Mouse (Mus musculus): ENCODE measurements at regions not wholly inside any gene's neighbourhood (a gene's known extent, or its start where the extent isn't known, plus 50 kb on each side); places are given as distances from the start of the nearest gene placed in this dataset.

DNA sequence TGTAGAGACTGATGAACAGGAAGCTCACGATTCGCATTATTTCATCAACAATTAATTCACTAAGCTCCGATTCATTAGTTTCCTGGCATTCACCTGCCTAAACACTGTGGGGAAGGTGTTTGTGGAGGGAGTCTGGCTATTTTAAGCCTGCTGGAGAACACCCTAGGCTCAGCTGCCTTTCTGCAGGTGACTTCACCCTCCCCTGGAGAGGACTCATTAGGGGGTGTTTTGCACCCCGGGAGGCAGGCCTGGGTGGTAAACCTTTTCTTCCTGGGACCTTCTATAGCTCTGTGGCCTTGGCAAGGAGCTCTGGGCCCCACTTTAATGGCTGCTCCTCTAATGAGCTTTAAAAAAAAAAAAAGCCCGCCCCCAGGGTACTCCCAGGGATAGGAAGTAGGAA, 55.4 kb upstream of the Bnc1 start:
- no peak for DNase-seq (ENCODE audit: low spot score in 2 of 2)

DNA sequence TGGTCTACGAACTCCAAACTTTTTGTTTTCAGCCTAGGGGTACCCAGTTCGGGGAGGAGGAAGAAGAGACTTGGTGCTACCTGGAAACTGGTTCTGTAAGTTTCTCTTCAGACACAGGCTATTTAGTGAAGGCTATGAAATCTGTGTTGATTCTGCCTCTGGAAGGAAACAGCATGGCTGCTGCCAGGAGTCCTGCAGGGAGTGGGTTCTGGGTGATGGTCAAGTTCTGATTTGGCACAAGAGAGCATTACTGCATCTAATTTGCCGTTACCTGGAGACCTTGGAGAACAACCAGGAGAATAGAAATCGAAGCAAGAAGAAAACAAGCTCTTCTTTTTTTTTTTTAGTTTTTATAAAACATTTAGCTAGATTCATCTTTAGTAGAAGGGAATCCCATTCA, 61.3 kb upstream of the Bnc1 start:
- no peak for DNase-seq (ENCODE audit: low spot score in 2 of 2)

DNA sequence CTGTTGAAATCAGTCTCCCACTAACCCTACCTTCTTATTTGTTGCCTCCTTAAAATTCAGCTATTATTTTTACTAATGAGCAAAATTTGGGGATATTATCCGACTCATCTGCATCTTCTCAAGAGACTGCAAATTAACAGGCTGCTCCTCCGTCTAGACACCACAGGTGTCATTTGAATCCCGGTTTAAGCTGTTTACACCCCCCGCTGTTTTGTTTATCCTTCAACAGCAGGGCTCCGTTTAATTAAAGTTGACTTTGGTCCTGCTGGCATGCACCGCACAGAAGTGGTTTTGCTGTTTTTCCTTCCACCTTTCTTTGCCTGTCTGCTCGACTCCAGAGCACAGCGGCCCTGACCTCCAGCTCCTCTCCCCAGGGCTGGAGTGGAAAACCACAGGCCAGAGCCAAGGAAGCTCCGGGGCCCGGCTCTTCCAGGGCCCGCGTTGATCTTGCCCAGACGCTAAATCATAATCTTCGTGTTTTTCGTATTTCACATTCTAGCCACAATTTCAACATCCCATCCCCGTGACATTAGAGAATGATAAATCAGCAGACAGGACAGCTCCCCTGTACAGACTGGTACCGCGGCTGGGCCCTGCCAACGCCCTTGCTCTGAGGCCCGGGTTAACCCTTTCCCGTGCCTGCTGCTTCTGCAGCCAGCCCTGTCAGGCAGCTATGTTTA, 64.6 kb upstream of the Bnc1 start:
- no peak for DNase-seq (ENCODE audit: low spot score in 2 of 2)

DNA sequence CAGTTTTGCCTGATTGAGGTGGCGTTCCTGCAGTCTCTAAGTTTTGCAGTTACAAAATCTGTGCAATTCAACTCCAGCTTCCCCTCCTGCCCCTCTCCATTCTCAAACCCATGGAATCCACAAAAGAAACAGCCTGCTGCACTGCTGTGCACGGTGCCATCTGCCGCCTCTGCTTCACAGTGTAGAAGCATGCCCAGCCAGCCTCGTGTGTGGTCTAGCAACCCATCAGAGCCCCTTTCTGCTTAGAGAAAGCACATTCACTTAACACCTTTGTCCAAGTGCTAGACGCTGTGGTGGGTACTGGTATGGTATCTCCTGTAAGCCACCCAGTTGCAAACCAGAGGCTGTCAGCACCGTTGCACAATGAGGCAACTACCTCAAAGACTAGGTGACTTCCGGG, 71.3 kb upstream of the Bnc1 start:
- no peak for DNase-seq (ENCODE audit: low spot score in 2 of 2)

DNA sequence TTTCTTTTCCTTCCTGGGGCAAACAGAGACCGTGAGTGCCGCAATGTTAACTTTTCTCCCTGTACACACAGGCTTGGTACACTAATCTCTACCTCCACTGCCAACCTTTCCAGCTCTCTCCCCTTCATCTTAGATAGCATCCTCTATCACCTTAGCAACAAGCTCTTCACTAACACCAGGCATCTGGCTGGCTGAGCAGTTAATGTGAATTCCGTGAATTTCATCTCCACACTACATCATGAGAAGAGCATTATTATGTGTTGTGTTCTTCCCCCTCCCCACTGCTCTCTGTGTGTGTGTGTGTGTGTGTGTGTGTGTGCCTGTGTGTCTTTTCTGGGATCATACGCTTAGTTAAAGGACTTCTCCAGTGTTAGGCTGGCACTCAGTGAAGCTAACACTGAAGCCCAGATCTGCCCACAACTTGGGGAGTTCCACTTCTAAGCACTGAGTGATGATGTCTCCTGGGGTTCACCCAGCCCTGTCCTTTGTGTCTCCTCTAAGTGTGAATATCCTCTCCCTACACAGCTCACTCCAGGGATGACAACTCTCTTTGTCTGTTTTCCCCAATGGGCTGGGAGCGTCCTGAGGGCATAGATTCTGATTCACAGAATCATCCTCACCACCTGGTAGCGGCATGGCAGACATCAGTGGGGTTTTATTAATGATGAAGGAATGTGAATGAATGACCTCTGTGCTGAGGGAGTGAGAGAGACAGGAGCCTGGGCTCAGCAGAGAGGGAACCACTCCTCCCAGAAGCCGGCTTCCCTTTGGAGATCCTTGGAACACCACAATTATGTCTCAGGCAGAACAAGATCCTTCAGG, 77.7 kb upstream of the Bnc1 start:
- no peak for DNase-seq (ENCODE audit: low spot score in 2 of 2)

DNA sequence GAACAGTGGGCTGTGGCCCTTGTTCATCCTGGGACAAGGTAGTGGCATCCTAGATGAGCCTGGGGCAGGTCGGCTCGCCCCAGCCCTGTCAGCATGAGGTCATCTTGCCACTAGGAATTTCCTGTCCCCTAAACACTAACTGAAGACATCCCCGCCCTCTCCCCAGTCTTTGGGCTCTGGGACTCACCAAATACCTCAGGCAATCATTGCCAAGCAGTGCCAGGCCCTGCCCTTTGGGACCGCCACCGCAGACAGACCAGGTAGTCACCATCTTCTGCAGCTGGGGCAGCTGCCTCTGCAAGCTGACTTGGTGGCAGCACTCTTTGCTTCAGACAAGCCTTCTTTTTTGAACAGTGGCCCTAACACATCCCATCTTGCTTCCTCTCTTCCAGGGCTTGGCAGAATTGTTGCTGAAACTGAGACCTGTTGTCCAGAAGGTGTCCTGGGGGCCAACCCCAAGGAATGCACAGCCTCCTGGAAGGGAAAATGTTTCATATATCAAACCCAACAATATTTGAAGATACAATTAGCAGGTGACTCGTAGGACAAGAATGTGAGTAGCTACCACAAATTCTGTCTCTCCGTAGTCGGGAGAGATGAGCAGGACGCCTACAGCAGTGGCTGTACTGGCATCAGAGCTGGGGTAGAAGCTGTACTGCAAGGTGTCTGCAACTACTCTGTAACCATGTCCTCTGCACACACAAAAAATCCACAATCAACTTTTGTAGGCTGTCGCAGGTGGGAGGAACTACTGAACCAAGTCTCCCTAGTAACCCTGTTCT, 79.0 kb upstream of the Bnc1 start:
- no peak for DNase-seq (ENCODE audit: low spot score in 2 of 2)

DNA sequence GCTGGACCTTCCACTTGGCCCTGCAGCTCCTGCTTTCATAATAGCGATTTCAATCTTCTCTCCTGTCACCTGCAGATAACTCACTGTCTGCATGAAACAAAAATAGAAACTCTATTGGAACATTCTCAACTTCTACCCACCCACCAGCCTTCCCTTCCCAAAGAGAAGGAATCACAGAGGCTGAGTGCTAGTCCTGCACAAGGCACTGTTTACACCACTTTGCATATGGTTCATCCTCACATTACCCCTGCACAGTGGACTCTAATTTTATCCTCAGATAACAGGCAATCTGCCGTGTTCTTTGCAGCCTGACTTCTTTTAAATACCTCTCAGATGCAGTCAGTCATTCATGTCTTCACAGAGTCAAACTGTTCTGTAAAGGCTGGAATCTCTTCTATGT, 83.3 kb upstream of the Bnc1 start:
- no peak for DNase-seq (ENCODE audit: low spot score in 2 of 2)

DNA sequence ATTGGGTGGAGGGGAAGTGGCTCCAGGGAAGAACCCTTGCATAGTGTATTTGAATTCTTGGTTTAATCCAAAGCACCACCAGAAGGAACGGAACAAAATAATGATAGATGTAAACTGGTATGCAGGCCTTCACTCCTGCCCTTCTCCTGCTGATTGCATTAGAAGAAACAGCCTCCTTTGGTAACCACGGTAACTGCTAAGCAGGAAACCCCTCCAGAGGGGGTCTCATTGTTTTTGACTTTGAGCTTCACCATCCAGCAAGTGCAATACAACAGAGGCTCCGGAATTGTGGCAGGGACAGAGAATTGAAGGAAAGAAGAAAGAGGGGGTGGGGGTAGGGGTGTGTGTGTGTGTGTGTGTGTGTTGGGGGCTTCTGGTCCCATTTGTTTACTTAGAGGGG, 89.8 kb upstream of the Bnc1 start:
- no peak for DNase-seq (ENCODE audit: low spot score in 2 of 2)

DNA sequence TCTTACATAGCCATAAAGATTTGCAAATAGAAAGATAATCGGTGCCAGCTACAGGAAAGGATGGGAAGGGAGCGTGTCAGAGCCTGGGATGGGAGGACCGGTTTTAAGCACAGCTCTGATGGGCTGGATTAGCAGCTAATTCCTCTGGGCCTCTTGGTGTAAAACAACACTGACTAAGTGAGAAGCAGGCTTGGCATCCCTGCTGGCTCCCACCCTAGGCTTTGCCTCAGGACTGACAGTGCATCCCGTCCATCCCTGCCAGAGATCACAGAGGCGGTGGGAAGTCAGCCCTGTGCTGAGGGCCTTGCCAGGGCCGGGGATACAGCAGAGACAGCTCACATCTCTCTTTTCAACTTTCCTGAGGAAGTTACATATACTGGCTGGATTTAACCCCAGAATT, 90.8 kb upstream of the Sh3gl3 start:
- no peak for DNase-seq (ENCODE audit: low spot score in 2 of 2)

DNA sequence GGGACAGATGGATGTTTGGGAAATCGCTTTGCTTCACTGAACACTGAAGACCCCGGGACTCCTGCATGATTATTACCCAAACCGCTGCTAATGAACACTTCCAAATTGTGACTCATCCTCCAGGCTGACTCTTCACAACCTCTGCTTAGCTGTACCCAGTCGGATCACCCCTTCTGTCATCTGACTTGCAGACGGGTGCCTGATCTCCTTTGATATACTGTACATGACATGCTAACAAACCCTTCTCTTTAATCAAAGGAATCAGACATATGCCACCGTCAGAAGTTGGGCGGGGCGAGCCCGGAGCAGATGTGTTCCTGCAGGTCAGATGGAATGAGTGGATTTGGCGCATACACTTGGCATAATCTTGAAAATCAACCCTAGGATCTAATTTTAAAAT, 89.2 kb upstream of the Sh3gl3 start:
- DNase-seq (ENCODE audit: low spot score in 2 of 2): no peak

DNA sequence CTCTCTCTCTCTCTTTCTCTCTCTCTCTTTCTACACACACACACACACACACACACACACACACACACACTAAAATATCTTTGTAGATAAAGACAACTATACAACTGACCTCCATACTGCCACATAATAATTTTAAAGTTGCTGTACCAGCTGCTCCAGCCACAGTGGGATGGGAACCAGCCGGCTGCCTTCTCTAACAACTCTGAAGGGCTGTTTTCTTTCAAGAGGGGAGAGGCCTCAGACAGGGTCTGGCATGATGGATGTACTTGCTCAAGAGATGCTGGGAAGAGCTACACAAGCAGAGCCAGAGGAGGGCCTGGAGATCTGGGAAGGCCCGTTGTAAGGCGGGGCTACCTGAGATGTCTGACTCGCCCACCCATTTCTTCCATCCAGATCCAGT, 88.4 kb upstream of the Sh3gl3 start:
- DNase-seq (ENCODE audit: low spot score in 2 of 2): no peak

DNA sequence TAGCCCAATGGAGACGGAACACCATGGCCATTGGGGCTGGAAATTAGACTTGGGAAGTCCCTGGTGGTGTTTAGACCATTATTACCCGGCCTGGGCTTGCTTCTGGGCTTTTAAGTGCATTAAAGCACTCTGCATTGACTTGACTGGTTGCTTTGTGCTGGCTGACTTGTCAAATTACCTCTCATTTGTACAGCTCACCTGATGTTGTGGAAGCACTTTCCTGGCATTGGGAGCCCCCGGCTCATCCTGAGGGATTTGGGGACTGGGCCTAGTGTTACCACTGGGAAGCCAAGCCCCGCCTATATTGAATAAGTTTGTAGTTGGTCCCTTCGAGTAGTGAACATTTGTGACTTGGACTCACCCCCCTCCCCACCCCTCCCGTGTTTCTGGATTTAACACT, 75.5 kb upstream of the Sh3gl3 start:
- DNase-seq (ENCODE audit: low spot score in 2 of 2): no peak

DNA sequence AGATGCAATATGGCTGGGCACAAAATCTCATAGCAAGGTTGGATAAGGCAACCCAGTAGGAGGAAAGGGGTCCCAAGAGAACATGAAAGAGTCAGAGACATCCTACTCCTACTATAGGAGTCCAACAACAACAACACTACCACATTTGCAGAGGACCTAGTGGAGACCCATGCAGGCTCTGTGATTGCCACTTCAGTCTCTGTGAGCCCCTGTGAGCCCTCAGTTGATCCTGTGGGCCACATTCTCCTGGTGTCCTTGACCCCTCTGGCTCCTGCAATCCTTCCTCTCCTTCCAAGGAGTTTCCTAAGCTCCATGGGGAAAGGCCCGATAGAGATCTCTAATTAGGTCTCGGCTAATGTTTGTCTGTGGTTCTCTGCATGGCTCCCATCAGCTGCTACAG, 72.3 kb upstream of the Sh3gl3 start:
- DNase-seq (ENCODE audit: low spot score in 2 of 2): no peak

DNA sequence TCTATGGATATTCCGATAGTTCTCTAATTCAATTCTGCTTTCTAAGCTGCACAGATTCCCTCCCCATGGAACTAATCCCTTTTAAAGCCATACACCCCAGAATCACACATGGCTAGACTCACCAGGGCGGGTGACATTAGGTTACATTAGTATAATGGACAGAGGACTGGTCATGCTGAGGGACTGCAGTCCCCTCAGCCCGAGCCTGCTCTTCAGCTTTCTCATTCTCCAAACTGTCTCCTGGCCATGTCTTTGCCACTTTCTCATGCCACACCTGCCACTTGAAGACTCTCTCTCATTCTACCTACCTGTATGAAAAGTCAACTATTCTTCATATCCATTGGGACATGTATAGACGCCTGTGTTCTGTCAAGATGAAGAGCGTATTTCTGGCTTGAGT, 68.0 kb upstream of the Sh3gl3 start:
- no peak for DNase-seq (ENCODE audit: low spot score in 2 of 2)

DNA sequence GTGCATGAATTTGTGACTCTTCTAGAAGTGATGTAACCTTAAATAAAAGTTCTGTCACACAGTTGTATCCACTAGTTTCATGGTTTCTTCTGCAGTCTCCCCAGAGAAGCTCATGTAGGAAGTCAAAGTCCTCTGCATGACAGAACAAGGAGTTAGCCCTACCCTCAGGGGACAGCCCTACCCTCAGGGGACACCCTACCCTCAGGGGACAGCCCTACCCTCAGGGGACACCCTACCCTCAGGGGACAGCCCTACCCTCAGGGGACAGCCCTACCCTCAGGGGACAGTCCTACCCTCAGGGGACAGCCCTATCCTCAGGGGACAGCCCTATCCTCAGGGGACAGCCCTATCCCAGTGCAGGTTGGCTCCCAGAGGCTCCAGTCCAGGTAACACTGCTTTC, 64.5 kb upstream of the Sh3gl3 start:
- DNase-seq (ENCODE audit: low spot score in 2 of 2): peak in 1 of 2 experiments; percentile 38

DNA sequence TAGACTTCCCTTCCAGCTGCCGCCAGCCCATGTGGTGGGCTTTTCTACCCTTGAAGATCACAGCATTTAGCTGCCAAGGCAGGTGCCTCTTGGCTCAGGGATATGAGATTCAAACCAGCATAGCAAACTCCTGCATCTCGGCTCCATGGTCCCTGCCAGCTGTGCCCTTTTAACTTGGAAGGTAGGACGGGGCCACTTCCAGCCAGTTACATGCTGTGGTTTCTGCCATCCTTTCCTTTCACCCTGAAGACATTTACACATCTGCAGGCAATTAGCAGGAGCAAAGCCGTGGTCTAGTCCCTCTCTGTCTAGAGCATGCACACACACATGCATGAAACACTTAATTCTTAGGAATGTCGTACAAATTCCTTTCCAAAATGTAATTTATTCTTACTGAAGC, 64.1 kb upstream of the Sh3gl3 start:
- DNase-seq (ENCODE audit: low spot score in 2 of 2): no peak

DNA sequence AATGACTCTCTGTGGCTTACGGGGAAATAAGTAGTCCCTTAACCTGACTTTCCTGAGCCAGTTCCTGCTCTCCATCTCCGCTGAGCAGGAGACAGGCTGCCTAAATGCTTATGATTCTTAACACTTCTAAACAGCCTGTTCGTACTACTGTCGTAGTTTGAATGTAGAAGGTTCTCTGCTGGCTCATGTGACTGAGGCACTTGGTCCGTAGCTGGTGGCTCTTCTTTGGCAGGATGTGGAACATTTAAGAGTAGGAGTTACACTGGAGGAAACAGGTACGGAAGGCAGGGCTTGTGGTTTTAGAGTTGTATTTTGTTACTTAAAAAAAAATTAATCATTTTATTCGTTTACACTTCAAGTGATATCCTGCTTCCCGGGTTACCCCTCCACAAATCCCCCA, 63.7 kb upstream of the Sh3gl3 start:
- DNase-seq (ENCODE audit: low spot score in 2 of 2): no peak

DNA sequence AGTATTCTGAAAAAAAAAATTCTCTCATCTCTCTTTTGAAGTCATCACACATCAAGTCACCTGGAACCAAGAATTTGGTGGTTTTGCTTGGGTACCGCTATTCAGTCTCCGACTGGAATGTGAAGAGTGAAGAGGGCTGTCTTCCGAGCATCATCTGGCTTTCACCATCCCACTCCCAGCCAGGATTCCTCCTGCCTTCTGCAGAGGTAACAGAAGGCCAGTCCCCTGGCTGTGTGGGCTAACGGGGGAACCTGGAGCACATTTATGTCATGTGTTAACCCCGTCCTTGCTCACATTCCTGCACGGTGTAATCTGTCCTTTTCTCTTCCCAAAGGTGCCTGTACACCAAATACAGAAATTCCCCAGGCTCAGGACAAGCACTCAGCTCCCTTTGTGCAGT, 61.6 kb upstream of the Sh3gl3 start:
- DNase-seq (ENCODE audit: low spot score in 2 of 2): no peak

DNA sequence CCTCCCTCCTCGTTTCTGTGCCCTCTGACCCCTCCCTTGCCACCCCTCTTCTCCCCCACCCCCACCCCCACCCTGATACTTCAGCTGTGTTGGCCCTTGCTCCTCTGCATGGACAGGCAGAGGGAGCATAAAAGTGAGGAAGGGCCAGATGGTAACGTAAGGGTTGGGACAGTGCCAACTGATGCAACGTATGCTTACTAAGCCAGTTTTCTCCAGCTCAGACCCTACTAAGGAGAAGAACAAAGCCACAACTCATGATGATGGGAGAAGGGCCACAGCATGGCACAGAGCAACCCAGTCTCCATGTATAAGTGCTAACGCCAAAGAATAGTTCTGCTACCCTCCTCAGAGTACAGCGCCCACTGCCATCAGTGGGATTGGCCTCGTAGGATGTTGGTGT, 58.0 kb upstream of the Sh3gl3 start:
- no peak for DNase-seq (ENCODE audit: low spot score in 2 of 2)

DNA sequence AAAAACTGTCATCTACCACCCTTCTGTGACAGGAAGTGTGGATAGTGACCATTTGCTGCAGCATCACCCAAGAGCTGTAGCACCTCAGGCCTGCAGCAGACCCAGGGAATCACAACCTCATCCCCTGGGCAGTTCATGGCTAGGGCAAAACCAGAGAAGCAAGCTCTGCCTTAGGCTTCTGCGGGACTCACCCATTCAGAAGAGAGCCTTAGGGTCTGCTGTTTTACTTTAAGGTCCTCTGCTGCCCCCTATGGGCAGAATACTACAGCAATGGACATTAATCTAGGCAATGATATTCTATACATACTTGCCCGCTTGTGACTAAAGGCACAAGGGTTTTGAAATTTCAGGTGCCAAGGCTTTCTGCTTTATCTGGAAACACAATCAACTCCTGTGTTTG, 54.4 kb upstream of the Sh3gl3 start:
- peak; percentile 1 to 56 for DNase-seq (ENCODE audit: low spot score in 2 of 2)

DNA sequence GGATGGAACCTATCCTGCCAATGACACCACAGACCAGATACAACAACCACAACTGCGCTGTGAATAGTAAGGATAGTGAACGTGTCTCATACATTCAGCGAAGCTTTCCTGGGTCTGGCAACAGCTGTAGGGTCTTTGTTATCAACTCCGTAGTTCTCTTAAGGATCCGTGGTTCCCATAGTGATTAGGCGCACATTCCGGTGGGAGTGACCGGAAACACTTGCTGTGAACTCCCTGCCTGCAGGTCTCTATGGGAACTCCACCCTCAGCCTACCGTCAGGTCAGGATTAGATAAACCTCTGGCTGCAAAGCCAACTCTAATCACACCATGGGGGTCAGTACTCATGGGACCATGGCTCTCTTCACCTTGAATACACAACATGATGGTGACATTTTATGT, 53.8 kb upstream of the Sh3gl3 start:
- no peak for DNase-seq (ENCODE audit: low spot score in 2 of 2)

DNA sequence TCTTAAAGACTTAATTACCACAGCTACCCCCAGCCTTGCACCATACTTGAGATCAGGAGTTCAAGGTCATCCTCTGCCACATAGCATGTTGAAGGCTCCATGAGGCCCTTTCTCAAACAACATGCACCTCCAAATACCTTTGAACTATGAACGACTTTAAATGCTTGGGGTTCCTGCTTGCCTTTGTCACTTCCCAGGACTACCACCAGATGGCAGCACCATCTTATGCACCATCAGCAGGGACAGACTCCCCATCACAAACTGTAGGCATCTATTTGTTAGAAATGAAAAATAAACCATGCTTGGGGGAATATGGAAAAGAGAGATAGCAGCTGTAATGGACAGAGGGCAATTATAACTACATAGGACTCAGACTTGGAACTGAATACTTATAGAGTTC, 51.9 kb upstream of the Sh3gl3 start:
- DNase-seq (ENCODE audit: low spot score in 2 of 2): peak; percentile 18 to 41
